Mouse (Mus musculus): Measurements from ENCODE around the gene Srp9. TPM values are rescaled to one million over a fixed set of nuclear protein-coding genes. Genes with fewer than 3 reads are reported as not detected.

Srp9 gene
- polyA plus RNA-seq, 1 experiment from 2014 or later: 133 TPM

GRCm38 (mm10) chr1:182108397-182109099, 16.0 kb upstream of the Srp9 start:
- ATAC-seq (replicated peaks): no peak
- Histone ChIP-seq H3K4me3 (no peak overlapping the region), H3K9me3 (no peaks in the 10 kb centered on the region), H3K4me1 (peaks cover 16% of the 10 kb centered on the region), H3K27me3 (no peaks in the 10 kb centered on the region), H3K36me3 (no peaks in the 10 kb centered on the region), H3K9ac (replicated peaks) (no peak overlapping the region), H3K27ac (replicated peaks) (no peak overlapping the region), H3K4me2 (replicated peaks) (no peak overlapping the region)
- WGBS: 82% methylated on average over 13 of the region's 13 CpGs

GRCm38 (mm10) chr1:182110185-182110584, 14.4 kb upstream of the Srp9 start:
- Histone ChIP-seq H3K4me2 (replicated peaks) (no peak overlapping the region), H3K4me1 (peaks cover 24% of the 10 kb centered on the region), H3K9me3 (no peaks in the 10 kb centered on the region), H3K9ac (replicated peaks) (no peak overlapping the region), H3K4me3 (no peak overlapping the region), H3K36me3 (no peaks in the 10 kb centered on the region), H3K27ac (replicated peaks) (no peak overlapping the region), H3K27me3 (no peaks in the 10 kb centered on the region)
- no peak for ATAC-seq (replicated peaks)
- WGBS: 90% methylated on average over 11 of the region's 11 CpGs

- Histone ChIP-seq H3K36me3 (no peaks in the 10 kb centered on the region), H3K4me3 (no peak overlapping the region), H3K9me3 (no peaks in the 10 kb centered on the region), H3K27ac (replicated peaks) (no peak overlapping the region), H3K9ac (replicated peaks) (no peak overlapping the region), H3K4me1 (peaks cover 24% of the 10 kb centered on the region), H3K4me2 (replicated peaks) (no peak overlapping the region), H3K27me3 (no peaks in the 10 kb centered on the region)
- ATAC-seq (replicated peaks): no peak
- 72% methylated on average over 15 of the region's 15 CpGs for WGBS
These were observed 13.7 kb upstream of the Srp9 start for GRCm38 (mm10) chr1:182110708-182111385.

- H3K27me3 ChIP-seq: no peaks in the 10 kb centered on the region
- 66% methylated on average over 14 of the region's 14 CpGs for WGBS
- H3K4me1 ChIP-seq: peaks cover 24% of the 10 kb centered on the region
- no peak overlapping the region for H3K9ac ChIP-seq (replicated peaks)
- H3K4me2 ChIP-seq (replicated peaks): no peak overlapping the region
- H3K36me3 ChIP-seq: no peaks in the 10 kb centered on the region
- ATAC-seq (replicated peaks): peak; percentile 58
- H3K27ac ChIP-seq (replicated peaks): no peak overlapping the region
- no peaks in the 10 kb centered on the region for H3K9me3 ChIP-seq
- no peak overlapping the region for H3K4me3 ChIP-seq
These were observed 12.9 kb upstream of the Srp9 start for GRCm38 (mm10) chr1:182111386-182112317.

GRCm38 (mm10) chr1:182112385-182112784, 12.2 kb upstream of the Srp9 start:
- Histone ChIP-seq H3K4me1 (peaks cover 24% of the 10 kb centered on the region), H3K27me3 (no peaks in the 10 kb centered on the region), H3K27ac (replicated peaks) (no peak overlapping the region), H3K36me3 (no peaks in the 10 kb centered on the region), H3K4me3 (no peak overlapping the region), H3K9ac (replicated peaks) (no peak overlapping the region), H3K4me2 (replicated peaks) (no peak overlapping the region), H3K9me3 (no peaks in the 10 kb centered on the region)
- ATAC-seq (replicated peaks): no peak
- WGBS: 95% methylated on average over 15 of the region's 15 CpGs

GRCm38 (mm10) chr1:182113131-182113530, 11.4 kb upstream of the Srp9 start:
- WGBS: 86% methylated on average over 11 of the region's 11 CpGs
- Histone ChIP-seq H3K4me3 (no peak overlapping the region), H3K4me2 (replicated peaks) (no peak overlapping the region)

GRCm38 (mm10) chr1:182113587-182114500, 10.7 kb upstream of the Srp9 start:
- peaks cover 24% of the 10 kb centered on the region for H3K4me1 ChIP-seq
- no peak overlapping the region for H3K4me3 ChIP-seq
- ATAC-seq (replicated peaks): no peak
- H3K9ac ChIP-seq (replicated peaks): no peak overlapping the region
- H3K9me3 ChIP-seq: no peaks in the 10 kb centered on the region
- H3K27me3 ChIP-seq: no peaks in the 10 kb centered on the region
- WGBS: 14% methylated on average over 19 of the region's 19 CpGs
- no peak overlapping the region for H3K4me2 ChIP-seq (replicated peaks)
- no peak overlapping the region for H3K27ac ChIP-seq (replicated peaks)
- H3K36me3 ChIP-seq: no peaks in the 10 kb centered on the region

More at GRCm38 (mm10) chr1:182113131-182113530, 11.4 kb upstream of the Srp9 start:
- no peaks in the 10 kb centered on the region for H3K36me3 ChIP-seq
- H3K27me3 ChIP-seq: no peaks in the 10 kb centered on the region
- H3K4me1 ChIP-seq: peaks cover 24% of the 10 kb centered on the region
- no peak for ATAC-seq (replicated peaks)
- H3K9me3 ChIP-seq: no peaks in the 10 kb centered on the region
- no peak overlapping the region for H3K9ac ChIP-seq (replicated peaks)
- H3K27ac ChIP-seq (replicated peaks): no peak overlapping the region

GRCm38 (mm10) chr1:182115197-182115596, 9.3 kb upstream of the Srp9 start:
- Histone ChIP-seq H3K9me3 (no peaks in the 10 kb centered on the region), H3K4me3 (no peak overlapping the region), H3K9ac (replicated peaks) (no peak overlapping the region), H3K4me2 (replicated peaks) (no peak overlapping the region), H3K36me3 (no peaks in the 10 kb centered on the region), H3K27me3 (no peaks in the 10 kb centered on the region), H3K27ac (replicated peaks) (no peak overlapping the region), H3K4me1 (peaks cover 24% of the 10 kb centered on the region)
- ATAC-seq (replicated peaks): no peak
- WGBS: 26% methylated on average over 5 of the region's 5 CpGs

- 52% methylated on average over 7 of the region's 7 CpGs for WGBS
- no peaks in the 10 kb centered on the region for H3K9me3 ChIP-seq
- no peak overlapping the region for H3K4me2 ChIP-seq (replicated peaks)
- no peak for ATAC-seq (replicated peaks)
- no peak overlapping the region for H3K9ac ChIP-seq (replicated peaks)
- H3K4me3 ChIP-seq: no peak overlapping the region
- no peak overlapping the region for H3K27ac ChIP-seq (replicated peaks)
- H3K27me3 ChIP-seq: no peaks in the 10 kb centered on the region
- H3K36me3 ChIP-seq: no peaks in the 10 kb centered on the region
- peaks cover 19% of the 10 kb centered on the region for H3K4me1 ChIP-seq
These were observed 8.7 kb upstream of the Srp9 start for GRCm38 (mm10) chr1:182115651-182116408.

GRCm38 (mm10) chr1:182122413-182122812, 2.1 kb upstream of the Srp9 start:
- Histone ChIP-seq H3K9me3 (no peaks in the 10 kb centered on the region), H3K27me3 (no peaks in the 10 kb centered on the region), H3K4me2 (replicated peaks) (no peak overlapping the region), H3K4me1 (peaks cover 22% of the 10 kb centered on the region), H3K4me3 (no peak overlapping the region), H3K27ac (replicated peaks) (no peak overlapping the region), H3K36me3 (no peaks in the 10 kb centered on the region), H3K9ac (replicated peaks) (no peak overlapping the region)
- 81% methylated on average over 4 of the region's 4 CpGs for WGBS
- ATAC-seq (replicated peaks): no peak

GRCm38 (mm10) chr1:182124924-182125368, 409 bp downstream of the Srp9 start:
- Histone ChIP-seq H3K27me3 (no peaks in the 10 kb centered on the region), H3K9ac (replicated peaks) (peak overlapping the region; percentile 77), H3K36me3 (0 out of 2 replicates have a peak, but pooled peaks cover 7% of the 10 kb centered on the region), H3K4me2 (replicated peaks) (peak overlapping the region; percentile 59), H3K9me3 (no peaks in the 10 kb centered on the region), H3K4me3 (peak overlapping the region; percentile 99), H3K27ac (replicated peaks) (peak overlapping the region; percentile 83), H3K4me1 (peaks cover 22% of the 10 kb centered on the region)
- under 1% methylated on average over 33 of the region's 33 CpGs for WGBS
- peak; percentile 96 for ATAC-seq (replicated peaks)
